Mouse (Mus musculus) hindbrain, embryonic 16.5 days (tissue): ENCODE measurements around the gene Gm49358. TPM values are rescaled to one million over a fixed set of nuclear protein-coding genes. Genes with fewer than 3 reads are reported as not detected.

Source experiments
- ATAC-seq: fragments of 200-750 bp; cut with Nextera tagmentation; 2 replicates; pipeline ENCODE4 v1.8.0; 2017; ENCODE audit warnings: moderate TSS enrichment, moderate library complexity
- H3K27ac ChIP-seq: fragments of 300-500 bp; sonication (generic); 2 replicates; pipeline ENCODE4 v1.5.1; 2014; ENCODE audit warnings: low read depth, mild to moderate bottlenecking, control low read depth, low read length, moderate library complexity
- H3K27me3 ChIP-seq: fragments of 300-500 bp; sonication (generic); replicated peaks from 2 replicates; pipeline ENCODE4 v1.6.1; 2014; ENCODE audit warnings: low read length; ENCODE audit not compliant: control insufficient read depth, insufficient read depth
- H3K36me3 ChIP-seq: fragments of 300-500 bp; sonication (generic); 2 replicates; pipeline ENCODE4 v1.6.1; 2014; ENCODE audit warnings: mild to moderate bottlenecking, low read length, moderate library complexity, mixed read lengths; ENCODE audit not compliant: control insufficient read depth, insufficient read depth
- H3K4me1 ChIP-seq: fragments of 300-500 bp; sonication (generic); 2 replicates; pipeline ENCODE4 v1.6.1; 2014; ENCODE audit warnings: low read depth, low read length; ENCODE audit not compliant: control insufficient read depth, insufficient read depth
- H3K4me2 ChIP-seq: fragments of 300-500 bp; sonication (generic); 2 replicates; pipeline ENCODE4 v1.6.1; 2014; ENCODE audit warnings: mild to moderate bottlenecking, low read length, control low read depth, moderate library complexity
- H3K4me3 ChIP-seq: fragments of 300-500 bp; sonication (generic); 2 replicates; pipeline ENCODE4 v1.5.1; 2014; ENCODE audit warnings: mild to moderate bottlenecking, low read length, control low read depth, moderate library complexity
- H3K9ac ChIP-seq: fragments of 300-500 bp; sonication (generic); 2 replicates; pipeline ENCODE4 v1.6.1; 2014; ENCODE audit warnings: low read depth, mild to moderate bottlenecking, control low read depth, low read length, moderate library complexity
- H3K9me3 ChIP-seq: fragments of 300-500 bp; sonication (generic); 2 replicates; pipeline ENCODE4 v1.6.1; 2014; ENCODE audit warnings: mild to moderate bottlenecking, low read length, moderate library complexity; ENCODE audit not compliant: control insufficient read depth
- WGBS: fragments of 180-500 bp; shearing (Covaris S2); extraction: QIAGEN DNeasy Blood & Tissue Kit; methylation state at CpG from one replicate; pipeline ENCODE4 v1.1.7; 2014; 5-methylcytosine and 5-hydroxymethylcytosine counted together
- polyA plus RNA-seq: library from polyadenylated mRNA; unstranded; fragments of >200 nt; fragmentation: Nextera tagmentation; extraction: Ambion mirVana; gene quantifications from 2 replicates; pipeline ENCODE4 v1.2.1, GENCODE M21; 2015

Gm49358 gene
- polyA plus RNA-seq, 1 experiment from 2014 or later = not detected

DNA sequence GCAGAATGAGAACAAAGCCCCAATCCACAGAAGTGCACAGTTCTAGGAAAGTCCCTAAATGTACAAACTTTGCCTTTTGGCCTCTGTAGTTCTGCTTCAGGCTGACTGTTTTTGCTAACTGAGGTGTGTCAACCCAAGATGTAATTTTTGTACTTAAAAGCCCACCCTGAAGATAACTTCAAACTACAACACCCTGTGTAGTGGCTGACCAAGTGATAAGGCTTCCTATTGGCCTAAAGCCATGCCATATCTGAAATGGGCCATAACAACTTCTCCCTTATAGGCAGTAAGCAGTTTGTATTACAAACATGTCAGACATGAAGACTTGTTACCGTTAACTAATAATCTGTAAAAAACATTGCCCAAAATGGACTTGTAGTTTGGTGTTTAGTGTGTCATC is 6.0 kb upstream of the Gm49358 start:
- 94% methylated on average over 1 of the region's 1 CpGs for WGBS
- H3K9me3 ChIP-seq = no peaks in the 10 kb centered on the region
- no peak overlapping the region for H3K9ac ChIP-seq
- ATAC-seq = no peak
- H3K4me2 ChIP-seq = no peak overlapping the region
- no peaks in the 10 kb centered on the region for H3K36me3 ChIP-seq
- no peaks in the 10 kb centered on the region for H3K27me3 ChIP-seq
- no peaks in the 10 kb centered on the region for H3K4me1 ChIP-seq
- H3K4me3 ChIP-seq = no peak overlapping the region
- no peak overlapping the region for H3K27ac ChIP-seq

GRCm38 (mm10) chr10:86758211-86758610 is 5.6 kb upstream of the Gm49358 start:
- no peak overlapping the region for H3K9ac ChIP-seq
- H3K4me1 ChIP-seq = no peaks in the 10 kb centered on the region
- ATAC-seq = no peak
- H3K4me2 ChIP-seq = no peak overlapping the region
- no peak overlapping the region for H3K27ac ChIP-seq
- H3K36me3 ChIP-seq = no peaks in the 10 kb centered on the region
- WGBS = 88% methylated on average over 6 of the region's 6 CpGs
- no peaks in the 10 kb centered on the region for H3K9me3 ChIP-seq
- no peak overlapping the region for H3K4me3 ChIP-seq
- H3K27me3 ChIP-seq = no peaks in the 10 kb centered on the region

GRCm38 (mm10) chr10:86761236-86761635 is 2.5 kb upstream of the Gm49358 start:
- no peaks in the 10 kb centered on the region for H3K27me3 ChIP-seq
- no peak overlapping the region for H3K27ac ChIP-seq
- 79% methylated on average over 1 of the region's 1 CpGs for WGBS
- H3K9ac ChIP-seq = no peak overlapping the region
- no peaks in the 10 kb centered on the region for H3K9me3 ChIP-seq
- ATAC-seq = peak; percentile 29
- no peaks in the 10 kb centered on the region for H3K4me1 ChIP-seq
- no peaks in the 10 kb centered on the region for H3K36me3 ChIP-seq
- no peak overlapping the region for H3K4me3 ChIP-seq
- no peak overlapping the region for H3K4me2 ChIP-seq

- Histone ChIP-seq H3K4me2 (no peak overlapping the region), H3K27me3 (no peaks in the 10 kb centered on the region), H3K27ac (no peak overlapping the region), H3K36me3 (no peaks in the 10 kb centered on the region), H3K4me3 (no peak overlapping the region), H3K4me1 (no peaks in the 10 kb centered on the region), H3K9ac (no peak overlapping the region), H3K9me3 (no peaks in the 10 kb centered on the region)
- 41% methylated on average over 7 of the region's 7 CpGs for WGBS
- ATAC-seq = peak; percentile 66
Measured at GRCm38 (mm10) chr10:86761722-86762383, 1.9 kb upstream of the Gm49358 start.

DNA sequence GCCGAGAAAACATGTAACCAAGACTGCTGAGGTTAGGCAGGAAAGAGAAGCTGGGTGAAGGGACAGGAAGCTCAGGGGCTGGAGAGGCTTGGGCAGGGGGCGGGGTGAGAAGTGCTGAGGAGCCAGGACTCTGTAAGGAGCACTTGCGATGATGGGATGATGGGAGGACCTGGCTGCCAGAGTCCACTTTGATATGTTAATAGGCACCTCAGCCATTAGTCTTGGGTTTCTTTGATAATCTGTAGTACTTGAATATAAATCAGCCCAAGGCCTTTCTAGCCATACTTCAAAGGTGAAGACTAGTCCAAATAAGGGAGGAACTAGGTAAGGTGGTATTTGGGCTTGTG is 1.4 kb upstream of the Gm49358 start:
- Histone ChIP-seq H3K4me3 (no peak overlapping the region), H3K9ac (no peak overlapping the region), H3K27me3 (no peaks in the 10 kb centered on the region), H3K4me1 (no peaks in the 10 kb centered on the region), H3K36me3 (no peaks in the 10 kb centered on the region), H3K4me2 (no peak overlapping the region), H3K27ac (no peak overlapping the region), H3K9me3 (no peaks in the 10 kb centered on the region)
- ATAC-seq = no peak
- 72% methylated on average over 3 of the region's 3 CpGs for WGBS

DNA sequence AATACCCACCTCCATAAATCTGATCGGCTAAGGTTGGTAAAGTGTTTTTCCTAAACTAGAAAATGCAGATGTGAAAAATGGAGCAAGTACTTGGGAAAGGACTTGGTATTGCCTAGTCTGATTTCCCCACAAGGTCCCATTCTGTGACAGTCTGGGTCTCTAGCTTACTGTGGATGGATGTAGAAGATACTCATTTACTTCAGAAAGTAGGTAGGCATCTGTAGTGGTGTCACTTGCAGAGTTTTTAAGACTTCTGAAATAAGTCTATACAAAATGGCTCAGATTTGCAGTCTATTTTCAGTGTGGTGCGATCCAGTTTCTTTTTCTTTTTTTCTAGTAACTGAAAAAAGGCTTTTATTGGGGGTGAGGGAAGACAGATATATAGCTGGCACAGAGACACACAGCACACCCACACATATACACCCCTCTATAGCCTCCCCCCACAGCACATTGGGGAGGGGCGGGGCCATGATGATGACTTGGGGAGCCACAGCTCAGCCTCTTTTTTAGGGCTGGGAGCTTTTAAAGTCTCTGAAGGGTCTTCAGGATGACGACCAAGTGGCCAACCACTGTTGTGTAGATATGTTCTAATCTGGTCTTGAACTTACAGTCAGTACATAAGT is 1.7 kb downstream of the Gm49358 start:
- WGBS = 88% methylated on average over 4 of the region's 4 CpGs
- Histone ChIP-seq H3K4me2 (no peak overlapping the region), H3K9ac (no peak overlapping the region), H3K27me3 (no peaks in the 10 kb centered on the region), H3K27ac (no peak overlapping the region), H3K36me3 (no peaks in the 10 kb centered on the region), H3K4me3 (no peak overlapping the region), H3K4me1 (no peaks in the 10 kb centered on the region), H3K9me3 (no peaks in the 10 kb centered on the region)
- ATAC-seq = no peak

DNA sequence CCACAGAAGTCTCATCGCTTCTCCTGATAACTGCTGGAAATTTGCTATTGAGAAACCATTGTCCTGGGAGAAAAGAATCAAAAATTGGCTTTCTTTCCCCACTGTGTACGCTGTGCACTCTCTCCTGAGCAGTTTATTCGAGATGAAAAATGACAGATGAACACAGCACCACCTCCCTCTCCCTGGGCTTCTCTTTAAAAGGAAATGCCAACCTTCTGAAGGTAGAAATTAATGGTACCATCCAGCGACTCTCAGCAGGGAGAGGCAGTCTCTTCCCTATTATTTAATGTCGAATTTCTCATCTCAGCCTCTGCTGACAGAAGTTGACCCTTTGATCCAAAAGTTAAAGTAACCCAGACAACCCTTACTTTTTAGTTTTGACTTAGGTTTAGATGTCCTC is 5.4 kb downstream of the Gm49358 start:
- H3K27ac ChIP-seq = no peak overlapping the region
- ATAC-seq = no peak
- H3K27me3 ChIP-seq = no peaks in the 10 kb centered on the region
- H3K4me3 ChIP-seq = no peak overlapping the region
- no peaks in the 10 kb centered on the region for H3K36me3 ChIP-seq
- no peaks in the 10 kb centered on the region for H3K4me1 ChIP-seq
- H3K4me2 ChIP-seq = no peak overlapping the region
- WGBS = 54% methylated on average over 5 of the region's 5 CpGs
- no peak overlapping the region for H3K9ac ChIP-seq
- no peaks in the 10 kb centered on the region for H3K9me3 ChIP-seq

- ATAC-seq = no peak
- H3K4me2 ChIP-seq = no peak overlapping the region
- WGBS = 10% methylated on average over 4 of the region's 4 CpGs
- no peaks in the 10 kb centered on the region for H3K4me1 ChIP-seq
- no peak overlapping the region for H3K27ac ChIP-seq
- H3K9me3 ChIP-seq = no peaks in the 10 kb centered on the region
- no peaks in the 10 kb centered on the region for H3K36me3 ChIP-seq
- no peak overlapping the region for H3K4me3 ChIP-seq
- no peaks in the 10 kb centered on the region for H3K27me3 ChIP-seq
- H3K9ac ChIP-seq = no peak overlapping the region
Measured at GRCm38 (mm10) chr10:86769797-86770196, 6.0 kb downstream of the Gm49358 start.

DNA sequence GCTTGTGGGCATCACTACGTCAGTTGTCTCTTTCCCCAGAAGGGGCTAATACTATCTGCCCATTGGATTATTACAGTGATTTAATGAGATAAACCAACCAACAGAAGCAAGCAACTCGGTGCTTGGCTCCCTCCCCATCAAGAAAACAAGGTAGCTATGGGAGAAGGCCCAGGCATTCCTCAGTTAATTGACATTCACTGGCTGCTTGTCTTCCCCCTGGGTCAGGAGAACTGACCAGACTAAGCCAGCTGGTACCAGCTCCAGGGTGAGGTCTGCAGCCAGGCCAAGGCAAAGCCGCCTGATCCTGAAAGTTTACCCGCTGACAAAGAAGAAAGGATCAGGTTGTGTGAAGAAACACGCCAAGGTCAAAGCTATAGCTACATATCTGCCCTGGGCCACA is 7.9 kb downstream of the Gm49358 start:
- 0 out of 2 replicates have a peak, but pooled peaks have one; percentile 25 for ATAC-seq
- no peaks in the 10 kb centered on the region for H3K4me1 ChIP-seq
- no peak overlapping the region for H3K9ac ChIP-seq
- H3K9me3 ChIP-seq = no peaks in the 10 kb centered on the region
- H3K36me3 ChIP-seq = no peaks in the 10 kb centered on the region
- no peak overlapping the region for H3K4me2 ChIP-seq
- H3K27me3 ChIP-seq = no peaks in the 10 kb centered on the region
- H3K4me3 ChIP-seq = no peak overlapping the region
- peak overlapping the region; percentile 49; the same call in 1 of the 2 replicates for H3K27ac ChIP-seq
- 74% methylated on average over 5 of the region's 5 CpGs for WGBS
